Mouse (Mus musculus) lung, postnatal 0 days (tissue): ENCODE measurements around the gene Igll1. TPM values are rescaled to one million over a fixed set of nuclear protein-coding genes. Genes with fewer than 3 reads are reported as not detected.
A peak's percentile ranks its signal among the peaks of the same experiment; 100 is the strongest.

Source experiments
- ATAC-seq: fragments of 200-750 bp; cut with Nextera tagmentation; 2 replicates; pipeline ENCODE4 v1.8.0; 2017; ENCODE audit warnings: moderate library complexity
- DNase-seq: peaks from one replicate; pipeline ENCODE4 v3.0.0-alpha.2; 2016; ENCODE audit warnings: low spot score
- H3K27ac ChIP-seq: fragments of 300-500 bp; sonication (generic); 2 replicates; pipeline ENCODE4 v1.5.1; 2014; ENCODE audit warnings: antibody characterized with exemption, mild to moderate bottlenecking, low read length, mixed read lengths
- H3K27me3 ChIP-seq: fragments of 300-500 bp; sonication (generic); replicated peaks from 2 replicates; pipeline ENCODE4 v1.6.1; 2014; ENCODE audit warnings: low read length, mixed read lengths; ENCODE audit not compliant: insufficient read depth
- H3K36me3 ChIP-seq: fragments of 300-500 bp; sonication (generic); 2 replicates; pipeline ENCODE4 v1.6.1; 2014; ENCODE audit warnings: low read length, mixed read lengths; ENCODE audit not compliant: insufficient read depth
- H3K4me1 ChIP-seq: fragments of 300-500 bp; sonication (generic); 2 replicates; pipeline ENCODE4 v1.6.1; 2014; ENCODE audit warnings: antibody characterized with exemption, low read depth, low read length, mixed read lengths; ENCODE audit not compliant: insufficient read depth
- H3K4me2 ChIP-seq: fragments of 300-500 bp; sonication (generic); replicated peaks from 2 replicates; pipeline ENCODE4 v1.6.1; 2014; ENCODE audit warnings: low read depth, mild to moderate bottlenecking, low read length, moderate library complexity, mixed read lengths
- H3K4me3 ChIP-seq: fragments of 300-500 bp; sonication (generic); 2 replicates; pipeline ENCODE4 v1.5.1; 2014; ENCODE audit warnings: low read depth, low read length
- H3K9ac ChIP-seq: fragments of 300-500 bp; sonication (generic); replicated peaks from 2 replicates; pipeline ENCODE4 v1.6.1; 2014; ENCODE audit warnings: low read depth, mild to moderate bottlenecking
- H3K9me3 ChIP-seq: fragments of 300-500 bp; sonication (generic); 2 replicates; pipeline ENCODE4 v1.6.1; 2016; ENCODE audit warnings: low read length, mixed read lengths
- CTCF ChIP-seq: IDR thresholded peaks from 2 replicates; pipeline ENCODE4 v1.5.1; 2016; ENCODE audit warnings: antibody characterized with exemption, mild to moderate bottlenecking
- EP300 ChIP-seq: IDR thresholded peaks from 2 replicates; pipeline ENCODE4 v1.6.1; 2016; ENCODE audit warnings: antibody characterized with exemption, mild to moderate bottlenecking, control low read depth
- WGBS: fragments of 180-500 bp; shearing (Covaris S2); extraction: QIAGEN DNeasy Blood & Tissue Kit; methylation state at CpG from one replicate; pipeline ENCODE4 v1.1.7; 2014; 5-methylcytosine and 5-hydroxymethylcytosine counted together
- polyA plus RNA-seq: library from polyadenylated mRNA; unstranded; fragments of >200 nt; fragmentation: Nextera tagmentation; extraction: Ambion mirVana; gene quantifications from 2 replicates; pipeline ENCODE4 v1.2.1, GENCODE M21; 2015

The Igll1 gene
- polyA plus RNA-seq, result 0.60 and 1.0 TPM in 2 replicates

DNA sequence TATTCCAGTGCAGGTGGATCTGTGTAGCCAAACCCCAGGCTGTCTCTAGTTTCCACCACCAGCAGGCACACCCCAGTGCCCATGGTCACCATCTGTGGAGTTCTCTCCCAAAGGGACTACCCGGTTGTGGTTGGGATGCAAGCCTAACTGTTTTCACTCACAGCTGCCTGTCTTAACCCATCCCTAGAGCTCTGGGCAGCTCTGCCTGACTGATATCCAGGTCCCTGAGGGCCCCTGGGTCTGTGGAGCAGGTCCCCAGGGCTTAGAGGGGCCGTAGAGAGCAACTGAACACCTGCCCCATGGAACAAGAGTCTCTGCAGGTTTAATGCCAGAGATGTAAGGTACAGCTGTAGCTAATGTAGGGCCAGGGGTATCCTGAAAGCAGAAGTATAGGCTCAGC, at the start of gene Igll1:
Igll1 (minus strand) TSS at position 8 of the 400 bp plus-strand sequence.
- H3K27ac ChIP-seq, result no peak within 1 kb of the TSS
- H3K9me3 ChIP-seq, result no peaks in the 10 kb centered on the region
- TF ChIP-seq CTCF (no peak), EP300 (no peak)
- no peak within 1 kb of the TSS for H3K4me3 ChIP-seq
- no peak within 1 kb of the TSS for H3K9ac ChIP-seq
- H3K4me1 ChIP-seq, result no peaks in the 10 kb centered on the region
- no peak within 1 kb of the TSS for H3K4me2 ChIP-seq
- 69% methylated on average over 2 of the region's 2 CpGs for WGBS
- DNase-seq (no peak), ATAC-seq (no peak)
- no peaks in the 10 kb centered on the region for H3K27me3 ChIP-seq
- H3K36me3 ChIP-seq, result no peaks in the 10 kb centered on the region

DNA sequence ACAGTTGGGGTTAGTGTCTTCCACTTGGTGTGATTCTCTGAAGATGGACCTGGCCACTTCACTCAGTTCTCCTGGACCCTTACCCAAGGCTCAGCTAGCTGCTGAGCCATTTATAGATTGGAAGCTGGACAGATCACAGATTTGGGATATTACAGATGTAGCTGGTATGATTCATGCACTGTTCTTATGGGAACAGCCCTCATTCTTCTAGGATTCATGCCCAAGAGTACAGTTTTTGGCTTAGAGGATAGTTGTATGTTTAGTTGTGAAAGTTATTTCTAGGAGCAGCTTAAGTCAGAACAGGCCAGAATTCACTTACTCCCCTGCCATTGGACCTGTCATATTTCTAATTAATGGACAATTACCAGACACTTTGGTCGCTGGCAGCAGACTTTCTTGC, 49.7 kb upstream of the Igll1 start:
- DNase-seq (no peak), ATAC-seq (no peak)
- Histone ChIP-seq H3K27me3 (no peaks in the 10 kb centered on the region), H3K9me3 (no peaks in the 10 kb centered on the region), H3K4me2 (no peak overlapping the region), H3K4me3 (no peak overlapping the region), H3K27ac (no peak overlapping the region), H3K4me1 (peaks cover 2% of the 10 kb centered on the region; the same call in 1 of the 2 replicates), H3K36me3 (peaks cover 41% of the 10 kb centered on the region), H3K9ac (no peak overlapping the region)
- TF ChIP-seq CTCF (no peak), EP300 (no peak)
- WGBS, result 67% methylated on average over 1 of the region's 1 CpGs

DNA sequence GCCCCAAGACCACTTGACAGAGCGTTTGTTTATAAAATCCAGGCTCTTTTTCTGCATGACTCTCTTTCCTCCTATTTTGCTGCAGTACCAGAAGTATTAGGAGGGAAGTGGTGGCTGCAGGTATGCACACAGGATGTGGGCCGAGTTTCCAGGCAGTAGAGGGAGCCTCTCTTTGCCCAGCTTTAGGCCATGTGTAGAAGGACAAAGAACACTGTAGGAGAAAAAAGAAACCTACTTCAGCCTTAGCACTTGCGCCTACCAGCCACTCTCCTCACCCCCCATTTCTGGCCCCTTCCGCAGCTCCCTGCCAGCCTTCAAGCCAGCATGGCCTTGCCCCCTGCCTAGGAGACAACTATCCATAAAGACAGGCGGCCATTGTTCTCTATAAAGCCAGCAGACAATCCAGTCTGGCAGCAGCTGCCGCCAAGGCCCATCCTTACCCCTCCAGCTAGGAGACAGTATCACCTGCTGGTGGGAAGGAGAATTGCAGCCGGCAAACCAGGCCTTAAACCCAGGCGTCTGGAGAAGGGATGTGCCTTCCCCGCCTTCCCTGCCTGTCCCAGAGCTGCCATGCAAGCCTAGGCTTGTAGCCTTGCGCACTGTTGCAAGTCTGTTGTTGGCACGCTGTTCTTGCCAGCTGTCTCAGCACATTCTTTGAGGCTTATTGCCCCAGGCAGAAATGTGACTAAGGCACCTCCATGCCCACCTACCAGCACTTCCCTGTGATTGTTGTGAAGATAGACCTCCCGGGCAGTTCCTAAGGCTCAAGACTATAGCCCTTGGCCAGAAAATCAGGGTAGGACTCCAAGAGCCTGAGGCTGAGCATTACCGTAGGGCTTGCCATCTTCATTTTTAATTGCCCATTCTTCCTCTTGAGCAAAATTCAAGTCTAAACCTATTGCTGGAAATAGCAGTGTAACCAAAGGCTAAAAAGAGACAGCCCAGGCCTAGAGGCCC, 48.1 kb upstream of the Igll1 start:
- peak; percentile 86 for DNase-seq
- Histone ChIP-seq H3K36me3 (peaks cover 34% of the 10 kb centered on the region), H3K27ac (peak overlapping the region; percentile 55), H3K9me3 (no peaks in the 10 kb centered on the region), H3K9ac (no peak overlapping the region), H3K4me2 (no peak overlapping the region), H3K4me3 (no peak overlapping the region), H3K4me1 (peaks cover 5% of the 10 kb centered on the region; the same call in 1 of the 2 replicates), H3K27me3 (no peaks in the 10 kb centered on the region)
- peak; percentile 71 for ATAC-seq
- TF ChIP-seq EP300, result no peak
- peak; percentile 98 for TF ChIP-seq CTCF
- 42% methylated on average over 13 of the region's 13 CpGs for WGBS

DNA sequence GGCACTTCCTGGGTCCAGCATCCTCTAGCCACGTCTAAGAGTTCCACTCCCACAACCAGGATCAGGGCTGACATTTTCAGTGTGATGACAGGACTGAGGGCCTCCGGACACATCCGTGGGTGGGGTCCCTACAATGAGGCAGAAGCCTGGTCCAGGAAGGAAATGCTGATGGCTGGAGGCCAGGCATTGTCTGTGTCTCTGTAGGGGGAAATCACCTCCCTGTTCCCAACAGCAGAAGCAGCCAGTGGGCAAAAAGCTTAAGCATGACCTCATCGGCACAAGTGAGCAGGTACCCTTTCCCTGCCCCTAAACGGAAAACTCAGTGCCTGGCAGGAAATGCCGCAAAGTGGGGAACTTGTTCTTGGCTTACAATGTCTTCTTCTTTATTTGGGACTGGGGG, 44.0 kb upstream of the Igll1 start:
- ATAC-seq, result peak; percentile 90
- Histone ChIP-seq H3K4me3 (no peak overlapping the region), H3K4me1 (peaks cover 8% of the 10 kb centered on the region; the same call in 1 of the 2 replicates), H3K4me2 (no peak overlapping the region), H3K36me3 (peaks cover 22% of the 10 kb centered on the region), H3K9me3 (no peaks in the 10 kb centered on the region), H3K9ac (no peak overlapping the region), H3K27me3 (no peaks in the 10 kb centered on the region), H3K27ac (peak overlapping the region; percentile 92)
- TF ChIP-seq EP300 (peak; percentile 98), CTCF (no peak)
- 51% methylated on average over 6 of the region's 6 CpGs for WGBS
- peak; percentile 80 for DNase-seq

DNA sequence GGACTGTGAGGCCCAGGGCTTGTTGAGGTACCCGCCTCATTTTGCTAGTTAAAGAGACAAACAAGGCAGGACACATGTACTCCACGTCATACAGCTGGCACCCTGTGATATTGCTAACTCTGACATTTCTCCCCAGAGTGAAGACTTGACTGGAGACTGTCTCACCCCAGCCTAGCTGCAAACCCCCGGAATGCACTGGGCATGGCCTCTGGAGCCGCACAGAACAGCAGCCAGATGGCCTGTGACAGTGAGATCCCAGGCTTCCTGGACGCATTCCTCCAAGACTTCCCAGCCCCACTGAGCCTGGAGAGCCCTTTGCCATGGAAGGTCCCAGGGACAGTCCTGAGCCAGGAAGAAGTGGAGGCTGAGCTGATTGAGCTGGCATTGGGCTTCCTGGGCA, 39.4 kb upstream of the Igll1 start:
- WGBS, result 58% methylated on average over 5 of the region's 5 CpGs
- peaks cover 3% of the 10 kb centered on the region; the same call in 1 of the 2 replicates for H3K4me1 ChIP-seq
- H3K27ac ChIP-seq, result peak overlapping the region; percentile 40; the same call in 1 of the 2 replicates
- TF ChIP-seq CTCF (no peak), EP300 (no peak)
- H3K9ac ChIP-seq, result no peak overlapping the region
- H3K4me3 ChIP-seq, result no peak overlapping the region
- H3K4me2 ChIP-seq, result no peak overlapping the region
- H3K36me3 ChIP-seq, result 0 out of 2 replicates have a peak, but pooled peaks cover 7% of the 10 kb centered on the region
- ATAC-seq (no peak), DNase-seq (no peak)
- no peaks in the 10 kb centered on the region for H3K27me3 ChIP-seq
- H3K9me3 ChIP-seq, result no peaks in the 10 kb centered on the region

DNA sequence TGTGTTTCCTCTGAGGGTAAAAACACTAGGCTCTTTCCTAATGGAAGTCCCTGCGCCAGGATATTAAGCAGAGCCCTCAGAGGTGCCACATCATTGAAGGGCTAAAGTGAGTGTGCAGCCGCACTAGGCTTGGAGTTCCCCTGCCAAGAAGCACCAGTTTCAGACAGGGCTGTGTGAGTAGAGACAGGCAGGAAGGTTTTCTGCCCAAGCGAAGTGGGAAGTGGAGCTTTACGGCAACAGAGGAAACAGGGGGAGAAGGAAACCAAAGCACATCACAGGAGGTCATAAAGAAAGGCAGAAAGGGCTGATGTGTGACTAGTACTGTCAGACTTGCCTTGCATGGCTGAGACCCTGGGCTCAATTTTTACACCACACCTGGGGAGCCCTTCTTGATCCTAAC, 38.5 kb upstream of the Igll1 start:
- TF ChIP-seq EP300 (no peak), CTCF (no peak)

More for the DNA sequence above, 38.5 kb upstream of the Igll1 start:
- Histone ChIP-seq H3K9ac (no peak overlapping the region), H3K27me3 (no peaks in the 10 kb centered on the region), H3K9me3 (no peaks in the 10 kb centered on the region), H3K4me3 (no peak overlapping the region), H3K4me2 (no peak overlapping the region), H3K4me1 (peaks cover 4% of the 10 kb centered on the region; the same call in 1 of the 2 replicates), H3K27ac (peak overlapping the region; percentile 69), H3K36me3 (0 out of 2 replicates have a peak, but pooled peaks cover 7% of the 10 kb centered on the region)
- 61% methylated on average over 4 of the region's 4 CpGs for WGBS
- DNase-seq, result no peak
- ATAC-seq, result no peak; the same call in 1 of the 2 replicates
